Mouse (Mus musculus) cerebellum, adult 9-11 months (tissue): ENCODE results near the gene Fam193b.

Experiments
- DNase-seq: peaks from one replicate; pipeline ENCODE4 v3.0.0; 2022

Gene Fam193b

DNA sequence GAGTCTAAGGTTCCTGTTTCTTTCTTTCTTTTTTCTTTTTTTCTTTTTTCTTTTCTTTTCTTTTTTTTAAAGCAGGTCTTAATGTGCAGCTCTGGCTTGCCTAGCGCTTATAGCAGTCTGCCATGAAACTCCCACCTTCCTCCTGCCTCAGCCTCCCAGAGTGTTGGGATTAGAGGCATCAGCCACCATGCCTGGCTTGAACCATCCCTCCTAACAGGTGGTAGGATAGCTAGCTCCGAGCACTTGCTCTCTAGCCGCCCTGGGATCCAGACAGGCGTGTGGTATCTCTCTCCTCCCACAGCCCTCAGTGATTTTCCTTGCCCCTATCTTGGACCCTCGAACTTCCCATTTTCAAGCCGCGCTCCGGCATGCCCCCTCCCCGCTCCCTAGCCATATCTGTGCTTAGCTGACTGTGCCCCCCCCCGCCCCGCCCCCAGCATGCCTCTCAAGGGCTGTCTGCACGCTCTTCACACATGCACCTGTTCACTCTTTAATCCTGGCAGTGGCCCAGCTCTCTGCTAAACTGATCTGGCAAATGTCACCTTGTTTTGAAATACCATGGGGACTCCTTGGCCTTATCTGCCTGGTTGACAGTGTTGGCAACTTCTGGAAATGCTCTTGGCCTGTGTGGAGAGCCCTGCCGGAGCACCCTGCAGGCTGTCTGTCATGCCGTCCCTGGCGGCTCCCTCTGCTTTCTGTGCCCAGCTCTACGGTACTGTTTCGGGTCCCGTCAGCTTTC lies 75.9 kb downstream of the Fam193b start:
- peak; percentile 86 for DNase-seq

GRCm38 (mm10) chr13:55494257-55494656 lies 76.7 kb downstream of the Fam193b start:
- DNase-seq: peak; percentile 36
